Mouse (Mus musculus) hindbrain, embryonic 14.5 days (tissue): ENCODE data around the gene Mras. TPM values are rescaled to one million over a fixed set of nuclear protein-coding genes. Genes with fewer than 3 reads are reported as not detected.

Experiments used
- ATAC-seq: fragments of 200-750 bp; cut with Nextera tagmentation; 2 replicates; pipeline ENCODE4 v1.8.0; 2017; ENCODE audit warnings: moderate number of reproducible peaks, mild to moderate bottlenecking, moderate TSS enrichment, moderate library complexity; ENCODE audit not compliant: low FRiP score
- DNase-seq: peaks from one replicate; pipeline ENCODE4 v3.0.0-alpha.2; 2015; ENCODE audit warnings: low spot score
- H3K27ac ChIP-seq: fragments of 300-500 bp; sonication (generic); 2 replicates; pipeline ENCODE4 v1.5.1; 2014; ENCODE audit warnings: mild to moderate bottlenecking, moderate library complexity
- H3K27me3 ChIP-seq: fragments of 300-500 bp; sonication (generic); 2 replicates; pipeline ENCODE4 v1.6.1; 2014; ENCODE audit warnings: mild to moderate bottlenecking, low read length, mixed read lengths; ENCODE audit not compliant: control insufficient read depth, insufficient read depth
- H3K36me3 ChIP-seq: fragments of 300-500 bp; sonication (generic); replicated peaks from 2 replicates; pipeline ENCODE4 v1.6.1; 2014; ENCODE audit not compliant: control insufficient read depth, insufficient read depth
- H3K4me1 ChIP-seq: fragments of 300-500 bp; sonication (generic); replicated peaks from 2 replicates; pipeline ENCODE4 v1.6.1; 2014; ENCODE audit warnings: antibody characterized with exemption, low read length, mixed read lengths; ENCODE audit not compliant: control insufficient read depth, insufficient read depth
- H3K4me2 ChIP-seq: fragments of 300-500 bp; sonication (generic); replicated peaks from 2 replicates; pipeline ENCODE4 v1.6.1; 2014; ENCODE audit warnings: mild to moderate bottlenecking, moderate library complexity
- H3K4me3 ChIP-seq: fragments of 300-500 bp; sonication (generic); replicated peaks from 2 replicates; pipeline ENCODE4 v1.5.1; 2014; ENCODE audit warnings: mild to moderate bottlenecking, low read length
- H3K9ac ChIP-seq: fragments of 300-500 bp; sonication (generic); 2 replicates; pipeline ENCODE4 v1.6.1; 2014
- H3K9me3 ChIP-seq: fragments of 300-500 bp; sonication (generic); 2 replicates; pipeline ENCODE4 v1.6.1; 2016; ENCODE audit warnings: low read length; ENCODE audit not compliant: control insufficient read depth
- WGBS: fragments of 180-500 bp; shearing (Covaris S2); extraction: QIAGEN DNeasy Blood & Tissue Kit; methylation state at CpG from one replicate; pipeline ENCODE4 v1.1.7; 2014; 5-methylcytosine and 5-hydroxymethylcytosine counted together
- polyA plus RNA-seq: library from polyadenylated mRNA; unstranded; fragments of >200 nt; fragmentation: Nextera tagmentation; extraction: Ambion mirVana; gene quantifications from 2 replicates; pipeline ENCODE4 v1.2.1, GENCODE M21; 2014

Gene Mras
- polyA plus RNA-seq, 1 experiment from 2014 or later, result 55.3 TPM

DNA sequence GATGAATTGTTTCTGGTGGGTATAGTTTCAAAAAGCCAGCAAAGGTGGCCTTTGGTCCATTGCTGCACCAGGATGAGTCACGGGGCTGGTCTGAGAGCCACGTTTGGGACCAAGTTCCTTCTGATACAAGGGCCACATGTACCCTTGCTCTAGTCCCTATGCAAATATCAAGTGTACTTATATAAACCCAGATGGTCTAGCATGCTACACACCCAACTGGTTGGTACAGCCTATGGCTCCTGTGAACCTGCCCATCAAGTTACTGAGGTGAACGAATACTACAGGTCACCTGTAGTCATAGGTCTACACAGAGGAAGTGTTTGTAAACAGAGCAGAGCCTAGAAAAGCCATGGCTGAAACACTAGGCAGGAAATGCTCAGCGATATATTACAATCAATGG lies 100.6 kb downstream of the Mras start:
- WGBS, result 93% methylated on average over 4 of the region's 4 CpGs
- ATAC-seq, result no peak

More for the DNA sequence above, 100.6 kb downstream of the Mras start:
- Histone ChIP-seq H3K4me2 (no peak overlapping the region), H3K4me1 (no peaks in the 10 kb centered on the region), H3K9me3 (no peaks in the 10 kb centered on the region), H3K9ac (no peak overlapping the region), H3K4me3 (no peak overlapping the region), H3K27ac (no peak overlapping the region), H3K27me3 (no peaks in the 10 kb centered on the region), H3K36me3 (no peaks in the 10 kb centered on the region)
- no peak for DNase-seq

Other genes with a start within 250 kb of the Mras start
- gene Faiml, start 200.1 kb downstream of the Mras start, polyA plus RNA-seq, result not detected in 2 replicates
- 50.9 and 55.0 TPM in 2 replicates for gene Cep70, start 194.0 kb downstream of the Mras start, polyA plus RNA-seq
- gene Esyt3, start 78.8 kb downstream of the Mras start, polyA plus RNA-seq, result 0.76 and 1.1 TPM in 2 replicates
- 0.61 and 1.5 TPM in 2 replicates for gene Nme9, start 14.1 kb upstream of the Mras start, polyA plus RNA-seq
- 78.3 and 83.0 TPM in 2 replicates for gene Armc8, start 131.5 kb upstream of the Mras start, polyA plus RNA-seq
- gene Dbr1, start 138.4 kb upstream of the Mras start, polyA plus RNA-seq, result 22.1 and 23.7 TPM in 2 replicates
- gene A4gnt, start 175.1 kb upstream of the Mras start, polyA plus RNA-seq, result not detected in 2 replicates
- 6.6 and 7.9 TPM in 2 replicates for gene Dzip1l, start 192.1 kb upstream of the Mras start, polyA plus RNA-seq